Mouse (Mus musculus) hindbrain, embryonic 16.5 days (tissue): ENCODE results near the gene Ptpn1. TPM values are rescaled to one million over a fixed set of nuclear protein-coding genes. Genes with fewer than 3 reads are reported as not detected.
A peak's percentile ranks its signal among the peaks of the same experiment; 100 is the strongest.

ENCODE experiments used
- ATAC-seq: fragments of 200-750 bp; cut with Nextera tagmentation; 2 replicates; pipeline ENCODE4 v1.8.0; 2017; ENCODE audit warnings: moderate TSS enrichment, moderate library complexity
- H3K27ac ChIP-seq: fragments of 300-500 bp; sonication (generic); 2 replicates; pipeline ENCODE4 v1.5.1; 2014; ENCODE audit warnings: low read depth, mild to moderate bottlenecking, control low read depth, low read length, moderate library complexity
- H3K27me3 ChIP-seq: fragments of 300-500 bp; sonication (generic); replicated peaks from 2 replicates; pipeline ENCODE4 v1.6.1; 2014; ENCODE audit warnings: low read length; ENCODE audit not compliant: control insufficient read depth, insufficient read depth
- H3K36me3 ChIP-seq: fragments of 300-500 bp; sonication (generic); 2 replicates; pipeline ENCODE4 v1.6.1; 2014; ENCODE audit warnings: mild to moderate bottlenecking, low read length, moderate library complexity, mixed read lengths; ENCODE audit not compliant: control insufficient read depth, insufficient read depth
- H3K4me1 ChIP-seq: fragments of 300-500 bp; sonication (generic); 2 replicates; pipeline ENCODE4 v1.6.1; 2014; ENCODE audit warnings: low read depth, low read length; ENCODE audit not compliant: control insufficient read depth, insufficient read depth
- H3K4me2 ChIP-seq: fragments of 300-500 bp; sonication (generic); 2 replicates; pipeline ENCODE4 v1.6.1; 2014; ENCODE audit warnings: mild to moderate bottlenecking, low read length, control low read depth, moderate library complexity
- H3K4me3 ChIP-seq: fragments of 300-500 bp; sonication (generic); 2 replicates; pipeline ENCODE4 v1.5.1; 2014; ENCODE audit warnings: mild to moderate bottlenecking, low read length, control low read depth, moderate library complexity
- H3K9ac ChIP-seq: fragments of 300-500 bp; sonication (generic); 2 replicates; pipeline ENCODE4 v1.6.1; 2014; ENCODE audit warnings: low read depth, mild to moderate bottlenecking, control low read depth, low read length, moderate library complexity
- H3K9me3 ChIP-seq: fragments of 300-500 bp; sonication (generic); 2 replicates; pipeline ENCODE4 v1.6.1; 2014; ENCODE audit warnings: mild to moderate bottlenecking, low read length, moderate library complexity; ENCODE audit not compliant: control insufficient read depth
- WGBS: fragments of 180-500 bp; shearing (Covaris S2); extraction: QIAGEN DNeasy Blood & Tissue Kit; methylation state at CpG from one replicate; pipeline ENCODE4 v1.1.7; 2014; 5-methylcytosine and 5-hydroxymethylcytosine counted together
- polyA plus RNA-seq: library from polyadenylated mRNA; unstranded; fragments of >200 nt; fragmentation: Nextera tagmentation; extraction: Ambion mirVana; gene quantifications from 2 replicates; pipeline ENCODE4 v1.2.1, GENCODE M21; 2015

Ptpn1 gene
- polyA plus RNA-seq, 1 experiment from 2014 or later, result 64.8 TPM

DNA sequence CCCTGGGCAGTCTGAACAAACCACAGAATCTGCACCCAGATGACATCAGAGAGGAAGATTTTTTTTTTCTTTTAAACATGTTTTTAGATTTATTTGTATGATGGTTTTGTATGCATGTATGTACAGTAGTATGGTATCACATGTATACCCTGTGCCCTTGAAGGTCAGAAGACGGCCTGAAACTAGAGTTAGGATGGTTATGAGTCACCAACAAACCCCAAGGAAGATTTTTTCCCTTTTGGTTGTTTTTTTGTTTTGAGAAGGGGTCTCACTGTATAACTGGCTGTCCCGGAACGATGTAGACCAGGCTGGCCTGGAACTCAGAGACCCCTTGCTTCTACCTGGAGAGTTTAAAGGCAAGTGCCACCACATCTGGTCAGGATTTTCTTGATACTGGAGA, 882 bp upstream of the Ptpn1 start:
- Histone ChIP-seq H3K27ac (no peak overlapping the region), H3K9me3 (no peaks in the 10 kb centered on the region), H3K4me3 (no peak overlapping the region), H3K36me3 (no peaks in the 10 kb centered on the region), H3K27me3 (no peaks in the 10 kb centered on the region), H3K4me2 (peak overlapping the region; percentile 66; the same call in 1 of the 2 replicates), H3K4me1 (peaks cover 26% of the 10 kb centered on the region), H3K9ac (peak overlapping the region; percentile 91; the same call in 1 of the 2 replicates)
- ATAC-seq, result no peak
- 92% methylated on average over 3 of the region's 3 CpGs for WGBS

DNA sequence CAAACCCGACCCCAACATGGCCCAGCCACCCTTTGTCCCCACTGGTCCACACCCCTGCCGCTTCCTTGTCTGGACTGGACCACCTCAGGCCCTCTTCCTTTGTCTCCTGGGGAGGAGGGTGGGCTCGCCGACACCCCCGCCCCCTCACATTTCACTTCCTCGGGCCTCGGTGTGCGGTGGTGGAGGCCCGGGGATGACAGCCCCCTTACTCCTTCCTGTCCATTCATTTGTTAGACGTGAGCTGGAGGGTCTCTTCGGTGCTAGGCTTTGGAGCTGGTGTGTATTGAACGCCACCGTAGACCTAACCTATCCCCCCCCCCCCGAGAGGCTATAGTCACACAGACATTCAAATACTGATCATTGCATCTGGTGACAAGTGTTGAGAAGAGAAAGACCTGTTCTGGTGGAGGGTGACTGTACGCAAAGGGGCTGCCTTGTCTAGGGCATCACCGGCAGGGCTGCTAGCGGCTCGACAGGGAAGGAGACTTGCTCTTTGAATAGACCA, 922 bp downstream of the Ptpn1 start:
- ATAC-seq, result peak; percentile 19
- WGBS, result 3% methylated on average over 18 of the region's 18 CpGs
- H3K9me3 ChIP-seq, result no peaks in the 10 kb centered on the region

DNA sequence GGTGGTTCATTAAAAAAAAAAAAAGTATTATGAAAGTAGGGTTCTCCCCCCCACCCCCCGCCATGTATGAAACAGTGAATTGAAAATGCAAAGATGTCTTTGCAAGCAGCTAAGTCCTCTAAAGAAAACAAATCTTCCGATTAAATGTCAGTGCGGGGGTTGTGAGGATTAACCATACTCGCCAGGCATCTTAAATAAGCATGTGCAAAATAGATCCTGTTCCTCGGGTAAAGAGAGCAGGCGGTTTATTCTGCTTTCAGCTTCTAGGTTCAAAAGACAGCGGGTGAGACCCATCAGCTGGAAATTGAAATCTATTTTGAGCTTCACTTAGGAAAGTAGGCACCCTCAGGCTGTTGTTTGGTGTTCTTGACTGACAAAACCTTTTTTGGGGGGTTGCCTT, 1.5 kb downstream of the Ptpn1 start:
- Histone ChIP-seq H3K27me3 (no peaks in the 10 kb centered on the region), H3K4me1 (peaks cover 34% of the 10 kb centered on the region), H3K36me3 (no peaks in the 10 kb centered on the region), H3K9ac (peak overlapping the region; percentile 91), H3K4me2 (peak overlapping the region; percentile 55), H3K27ac (no peak overlapping the region), H3K9me3 (no peaks in the 10 kb centered on the region), H3K4me3 (peak overlapping the region; percentile 94)
- no peak for ATAC-seq
- 34% methylated on average over 7 of the region's 7 CpGs for WGBS

More for the DNA sequence above, 922 bp downstream of the Ptpn1 start:
- Histone ChIP-seq H3K36me3 (no peaks in the 10 kb centered on the region), H3K27ac (peak overlapping the region; percentile 80), H3K4me3 (peak overlapping the region; percentile 94), H3K4me1 (peaks cover 34% of the 10 kb centered on the region), H3K9ac (peak overlapping the region; percentile 91), H3K27me3 (no peaks in the 10 kb centered on the region), H3K4me2 (peak overlapping the region; percentile 55)

DNA sequence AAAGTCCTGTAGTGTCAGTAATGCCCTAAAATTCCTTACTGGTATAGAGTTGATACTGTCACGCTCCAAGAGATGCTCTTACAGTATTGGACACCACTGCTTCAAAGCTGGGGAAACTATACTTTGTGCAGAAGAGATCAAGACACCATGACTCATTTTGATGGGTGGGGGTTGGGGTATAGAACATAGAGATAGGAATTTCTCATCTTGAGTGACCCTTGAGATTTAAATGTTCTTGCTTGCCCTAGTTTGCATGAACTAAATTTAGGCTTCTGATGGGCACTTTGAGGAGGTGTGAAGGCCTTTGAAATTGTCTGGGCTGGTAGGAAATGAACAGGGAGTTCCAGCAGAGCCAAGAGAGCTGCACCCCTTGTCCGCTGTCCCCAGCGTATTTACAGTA, 4.1 kb downstream of the Ptpn1 start:
- no peak overlapping the region for H3K9ac ChIP-seq
- no peaks in the 10 kb centered on the region for H3K27me3 ChIP-seq
- no peak for ATAC-seq
- H3K27ac ChIP-seq, result no peak overlapping the region
- H3K9me3 ChIP-seq, result no peaks in the 10 kb centered on the region
- H3K4me2 ChIP-seq, result peak overlapping the region; percentile 16; the same call in 1 of the 2 replicates
- 81% methylated on average over 3 of the region's 3 CpGs for WGBS
- no peaks in the 10 kb centered on the region for H3K36me3 ChIP-seq
- H3K4me1 ChIP-seq, result peaks cover 39% of the 10 kb centered on the region
- H3K4me3 ChIP-seq, result no peak overlapping the region

DNA sequence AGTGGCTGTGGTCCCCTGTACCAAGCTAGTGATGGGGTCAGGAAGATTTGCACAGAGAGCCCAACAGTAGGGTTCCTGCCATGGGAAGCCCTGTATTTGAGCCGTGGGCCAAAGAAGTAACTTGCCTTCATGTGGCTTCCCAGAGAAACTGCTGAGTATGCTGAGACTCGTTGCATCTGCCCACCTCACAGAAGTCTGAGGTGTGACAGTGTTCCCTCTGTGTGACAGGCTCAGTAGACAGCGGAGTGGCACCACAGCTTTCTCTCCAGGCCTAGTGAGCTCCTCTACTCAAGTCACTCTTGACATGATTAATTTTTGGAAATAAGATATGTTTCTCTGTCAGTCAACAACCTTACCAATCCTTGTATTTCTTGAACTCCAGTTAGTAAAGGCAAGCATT, 6.9 kb downstream of the Ptpn1 start:
- H3K4me1 ChIP-seq, result peaks cover 59% of the 10 kb centered on the region
- no peaks in the 10 kb centered on the region for H3K27me3 ChIP-seq
- H3K9me3 ChIP-seq, result no peaks in the 10 kb centered on the region
- WGBS, result 92% methylated on average over 3 of the region's 3 CpGs
- H3K4me2 ChIP-seq, result no peak overlapping the region
- H3K36me3 ChIP-seq, result no peaks in the 10 kb centered on the region
- ATAC-seq, result no peak
- H3K9ac ChIP-seq, result no peak overlapping the region
- no peak overlapping the region for H3K27ac ChIP-seq
- no peak overlapping the region for H3K4me3 ChIP-seq

DNA sequence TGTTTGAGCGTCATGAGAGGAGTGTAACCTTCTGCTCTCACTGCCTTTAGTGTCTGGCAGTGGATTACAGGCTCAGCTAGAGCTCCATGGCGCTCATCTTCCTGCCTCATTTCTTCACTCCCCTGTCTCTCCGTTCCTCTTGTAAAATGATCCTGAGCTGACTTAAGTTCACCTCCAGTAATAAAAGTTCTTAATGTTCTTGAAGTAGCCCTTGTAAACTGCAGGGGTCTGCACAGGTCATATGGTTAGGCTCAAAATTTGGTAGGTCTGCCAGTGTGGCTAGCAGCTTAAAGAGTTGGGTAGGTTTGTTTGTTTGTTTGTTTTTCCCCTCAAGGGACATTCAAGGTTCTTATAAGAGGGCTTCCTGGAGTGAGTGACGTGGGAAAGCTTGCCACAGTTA, 7.3 kb downstream of the Ptpn1 start:
- Histone ChIP-seq H3K9me3 (no peaks in the 10 kb centered on the region), H3K36me3 (no peaks in the 10 kb centered on the region), H3K4me1 (peaks cover 59% of the 10 kb centered on the region), H3K4me2 (no peak overlapping the region), H3K27ac (no peak overlapping the region), H3K27me3 (no peaks in the 10 kb centered on the region), H3K9ac (no peak overlapping the region), H3K4me3 (no peak overlapping the region)
- 68% methylated on average over 4 of the region's 4 CpGs for WGBS
- ATAC-seq, result no peak

DNA sequence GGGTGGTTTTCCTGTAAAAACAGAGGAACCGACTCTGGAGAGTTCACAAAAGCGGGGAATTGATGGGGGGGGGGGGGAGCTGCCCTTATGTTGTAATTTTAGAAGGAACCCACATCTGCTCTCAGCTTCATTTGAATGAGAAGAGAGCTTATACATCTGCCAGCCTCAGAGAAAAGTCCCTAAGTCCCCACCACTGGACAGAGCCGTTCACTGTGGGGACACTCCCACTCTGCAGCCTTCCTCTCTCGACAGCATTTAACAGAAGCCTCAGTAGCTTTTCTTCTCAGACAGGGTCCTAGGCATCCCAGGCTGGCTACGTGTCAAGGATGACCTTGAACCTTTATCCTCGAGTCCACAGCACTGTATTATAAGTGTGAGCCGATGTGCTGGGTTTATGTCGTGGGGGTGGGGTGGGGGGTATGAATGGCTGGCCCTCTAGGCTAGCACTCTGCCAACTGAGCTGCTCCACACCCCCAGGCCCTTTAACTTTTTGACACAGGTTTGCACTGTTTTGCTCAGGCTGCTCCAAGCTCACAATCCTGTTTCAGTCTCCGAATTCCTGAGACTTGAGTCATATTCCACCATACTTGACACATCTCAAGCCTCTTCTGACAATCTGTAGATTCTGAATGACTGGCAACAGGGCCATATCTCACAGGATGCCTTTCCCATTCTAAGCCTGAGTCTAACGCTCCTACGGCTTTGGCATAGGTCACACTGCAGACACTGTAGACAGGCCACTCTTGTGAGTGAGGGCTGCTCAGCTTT, 8.0 kb downstream of the Ptpn1 start:
- ATAC-seq, result no peak
- H3K4me1 ChIP-seq, result peaks cover 56% of the 10 kb centered on the region
- no peaks in the 10 kb centered on the region for H3K27me3 ChIP-seq
- WGBS, result 66% methylated on average over 11 of the region's 11 CpGs
- no peaks in the 10 kb centered on the region for H3K9me3 ChIP-seq
- H3K36me3 ChIP-seq, result no peaks in the 10 kb centered on the region
- no peak overlapping the region for H3K27ac ChIP-seq
- H3K4me2 ChIP-seq, result no peak overlapping the region
- H3K4me3 ChIP-seq, result no peak overlapping the region
- no peak overlapping the region for H3K9ac ChIP-seq

DNA sequence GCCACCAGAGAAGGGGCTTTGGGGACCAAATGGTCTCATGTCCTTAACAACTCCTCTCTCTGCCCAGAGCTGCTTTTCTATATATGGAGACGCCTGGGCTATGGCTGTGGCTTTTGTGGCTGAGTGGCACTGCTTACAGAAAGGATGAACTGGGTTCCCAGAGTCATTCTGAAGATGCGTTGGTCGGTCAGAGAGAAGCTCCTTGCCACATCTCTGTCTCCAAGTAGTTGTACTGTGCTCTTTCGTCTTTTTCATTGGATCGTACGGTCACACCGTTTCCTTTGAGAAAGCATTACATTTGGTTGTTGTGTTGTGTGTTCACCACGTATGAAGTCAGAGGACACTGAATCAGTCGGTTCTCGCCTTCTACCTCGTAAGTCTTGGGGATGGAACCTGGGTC, 8.8 kb downstream of the Ptpn1 start:
- no peak for ATAC-seq
- no peaks in the 10 kb centered on the region for H3K9me3 ChIP-seq
- WGBS, result 87% methylated on average over 11 of the region's 11 CpGs
- no peak overlapping the region for H3K4me3 ChIP-seq
- peaks cover 58% of the 10 kb centered on the region for H3K4me1 ChIP-seq
- H3K27ac ChIP-seq, result no peak overlapping the region
- no peak overlapping the region for H3K4me2 ChIP-seq
- no peaks in the 10 kb centered on the region for H3K27me3 ChIP-seq
- no peaks in the 10 kb centered on the region for H3K36me3 ChIP-seq
- H3K9ac ChIP-seq, result no peak overlapping the region

DNA sequence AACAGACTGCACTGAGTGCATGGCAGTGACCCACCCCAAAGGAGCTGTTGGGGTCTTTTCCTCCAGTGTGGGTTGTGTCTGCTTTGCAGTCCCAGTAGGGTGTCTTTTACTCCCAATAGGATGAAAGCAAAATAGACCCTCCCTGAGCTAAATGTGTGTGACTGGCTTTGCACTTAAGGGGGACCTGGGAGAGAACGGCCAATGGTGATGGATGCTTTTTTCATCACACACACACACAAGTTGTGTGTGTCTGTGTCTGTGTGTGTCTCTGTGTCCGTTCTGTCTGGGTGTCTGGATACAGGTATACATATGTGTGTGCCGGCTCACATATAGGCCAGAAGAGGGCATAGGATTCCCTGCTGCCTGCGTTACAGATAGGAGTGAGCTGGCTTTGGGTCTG, 9.5 kb downstream of the Ptpn1 start:
- H3K4me1 ChIP-seq, result peaks cover 53% of the 10 kb centered on the region
- H3K9me3 ChIP-seq, result no peaks in the 10 kb centered on the region
- H3K9ac ChIP-seq, result no peak overlapping the region
- peak overlapping the region; percentile 50; the same call in 1 of the 2 replicates for H3K27ac ChIP-seq
- 45% methylated on average over 4 of the region's 4 CpGs for WGBS
- no peak overlapping the region for H3K4me2 ChIP-seq
- no peaks in the 10 kb centered on the region for H3K36me3 ChIP-seq
- ATAC-seq, result 0 out of 2 replicates have a peak, but pooled peaks have one; percentile 19
- H3K27me3 ChIP-seq, result no peaks in the 10 kb centered on the region
- no peak overlapping the region for H3K4me3 ChIP-seq
